Mouse (Mus musculus) frontal cortex, postnatal 25 days (tissue): ENCODE data around the gene Map2k7.

ENCODE experiments used
- DNase-seq, 2 experiments: peaks; one replicate each; pipeline ENCODE4 v3.0.0; 2022; ENCODE audit warnings: low spot score in 2 of 2

The Map2k7 gene

DNA sequence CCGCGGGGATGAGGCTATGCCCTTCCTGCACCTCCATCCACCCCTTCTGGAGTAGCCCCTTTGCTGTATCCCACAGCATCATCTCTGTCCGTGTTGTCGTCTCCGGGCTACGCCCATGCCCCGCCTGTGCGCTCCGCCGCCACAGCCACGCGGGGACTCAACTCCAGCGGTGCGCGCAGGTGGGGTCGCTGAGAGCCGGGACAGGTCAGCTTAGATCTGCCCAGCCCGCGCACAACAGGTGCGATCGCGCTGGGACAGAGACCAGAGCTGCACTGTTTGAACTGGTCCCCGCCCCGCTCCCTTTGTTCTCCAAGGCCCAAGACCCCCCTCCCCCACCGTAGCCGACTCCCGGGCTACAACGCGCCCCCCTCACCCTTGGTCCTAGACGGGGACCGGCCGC is 20.1 kb downstream of the Map2k7 start:
- peak in 1 of 2 experiments; percentile 45 for DNase-seq

DNA sequence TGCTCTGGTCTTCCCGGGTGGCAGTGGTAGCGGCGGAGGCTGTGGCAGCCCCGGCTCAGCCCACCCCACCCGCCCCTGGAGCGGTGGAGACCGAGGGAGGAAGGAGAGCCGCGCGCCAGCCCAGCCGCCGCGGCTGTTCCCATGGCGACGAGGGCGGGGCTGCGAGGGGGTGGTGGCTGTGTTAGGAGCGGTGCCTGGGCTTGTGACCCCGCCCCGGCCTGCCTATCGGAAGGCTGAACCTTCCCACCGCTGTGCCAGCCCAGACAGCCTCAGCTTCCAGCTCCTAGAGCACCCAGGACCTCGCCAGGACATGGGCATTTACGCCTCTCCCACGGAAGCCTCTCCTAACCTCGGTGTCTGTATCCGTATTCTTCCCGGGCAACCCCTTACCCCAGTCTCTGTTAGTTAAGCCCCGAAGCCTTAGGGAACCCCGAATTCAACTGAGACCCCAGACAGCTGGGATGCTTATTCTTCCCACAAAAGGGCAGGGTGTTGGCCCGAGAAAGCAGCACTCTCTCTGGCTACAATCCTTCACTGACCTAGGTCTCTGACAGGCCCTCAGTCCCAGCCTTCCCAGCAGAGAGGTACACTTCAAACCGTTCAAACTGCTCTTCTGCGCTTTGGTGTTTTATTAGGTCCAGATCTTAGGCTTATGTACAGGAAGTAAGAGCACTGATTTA is 20.7 kb downstream of the Map2k7 start, which contains the start of gene Ctxn1:
Ctxn1 (minus strand) TSS at position 150 of the 680 bp plus-strand sequence.
- peak; percentile 76 to 87 for DNase-seq

DNA sequence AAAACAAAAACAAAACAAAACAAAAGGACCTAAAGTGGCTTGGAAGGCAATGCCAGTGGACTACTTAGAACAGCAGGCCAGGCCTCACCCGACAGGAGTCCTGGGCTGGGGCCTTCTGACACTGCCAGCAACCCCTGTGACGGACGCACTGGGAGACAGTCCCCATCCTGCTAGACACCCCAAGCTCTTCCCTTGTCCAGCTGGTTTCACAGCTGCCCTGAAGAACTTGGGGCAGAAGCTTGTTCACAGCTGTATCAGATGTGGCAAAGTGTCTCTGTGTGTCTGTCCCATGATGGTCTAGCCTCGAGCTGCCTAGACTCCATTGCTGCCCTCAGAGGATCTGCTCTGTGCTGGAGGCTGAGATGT is 21.2 kb downstream of the Map2k7 start:
- no peak for DNase-seq

DNA sequence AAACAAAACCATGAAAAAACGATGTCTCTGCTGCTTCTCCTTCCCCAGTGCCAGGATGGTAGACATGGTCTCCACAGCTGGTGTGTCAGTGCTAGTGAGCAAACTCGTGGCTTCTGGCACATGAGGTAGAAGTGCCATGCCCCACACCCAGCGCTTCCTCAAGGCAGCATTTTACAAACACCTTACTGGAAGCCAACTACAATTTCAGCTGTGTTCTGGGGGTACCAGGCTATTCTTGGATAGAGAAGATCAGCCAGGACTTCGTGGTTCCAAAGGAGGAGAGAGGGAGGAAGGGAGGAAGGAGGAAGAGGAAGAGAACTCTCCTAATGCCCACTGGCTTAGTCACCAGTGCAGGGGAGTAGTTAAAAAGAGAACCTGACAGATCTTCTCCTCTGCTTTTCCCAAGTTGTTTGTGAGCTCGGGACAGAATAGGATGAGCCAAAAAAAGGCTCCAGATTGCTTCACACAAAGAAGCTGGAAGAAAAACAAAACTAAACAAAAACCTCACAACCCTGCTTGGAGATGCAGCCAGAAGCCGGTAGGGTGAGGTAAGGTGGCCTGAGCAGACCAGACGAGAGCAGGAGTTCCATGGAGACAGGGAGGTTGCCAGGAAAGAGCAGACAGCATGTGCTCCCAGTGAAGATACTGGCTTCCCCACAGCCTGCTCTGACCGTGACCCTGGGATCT is 24.7 kb downstream of the Map2k7 start:
- no peak for DNase-seq

DNA sequence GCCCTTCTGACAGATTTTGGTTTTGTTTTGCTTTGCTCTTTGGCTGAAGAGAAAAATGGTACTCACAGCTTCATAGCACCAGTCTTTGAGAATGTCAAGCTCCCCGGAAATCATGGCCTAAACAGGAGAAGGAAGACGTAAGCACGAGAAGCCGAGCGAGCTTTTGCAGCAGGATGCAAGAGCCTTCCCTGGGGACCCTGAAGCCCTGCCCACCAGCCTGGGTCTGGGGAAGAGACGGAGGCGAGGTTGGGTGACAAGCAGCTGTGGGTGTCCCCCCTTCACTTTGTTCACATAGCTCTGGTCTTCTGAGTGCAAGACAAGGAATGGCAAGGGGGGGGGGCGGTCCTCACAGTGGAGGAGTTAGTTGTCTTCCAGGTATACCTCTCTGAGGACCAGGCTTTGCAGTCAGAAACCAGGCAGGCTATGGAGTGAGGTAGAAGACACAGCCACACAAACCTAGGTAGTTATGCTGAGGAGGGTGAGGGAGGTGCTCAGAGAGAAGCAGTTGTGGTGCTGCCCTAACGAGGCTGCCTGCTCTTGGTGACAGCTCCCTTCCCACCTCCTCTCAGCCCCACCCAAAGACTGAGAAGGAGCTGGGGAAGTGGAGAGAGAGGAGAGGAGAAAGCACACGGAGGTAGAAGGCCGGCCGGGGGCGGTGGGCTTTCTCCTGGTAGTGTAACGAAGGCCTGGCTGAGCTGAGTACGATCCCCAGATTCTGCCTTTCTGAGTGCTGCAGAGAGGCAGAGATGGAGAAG is 26.8 kb downstream of the Map2k7 start:
- DNase-seq, result no peak

DNA sequence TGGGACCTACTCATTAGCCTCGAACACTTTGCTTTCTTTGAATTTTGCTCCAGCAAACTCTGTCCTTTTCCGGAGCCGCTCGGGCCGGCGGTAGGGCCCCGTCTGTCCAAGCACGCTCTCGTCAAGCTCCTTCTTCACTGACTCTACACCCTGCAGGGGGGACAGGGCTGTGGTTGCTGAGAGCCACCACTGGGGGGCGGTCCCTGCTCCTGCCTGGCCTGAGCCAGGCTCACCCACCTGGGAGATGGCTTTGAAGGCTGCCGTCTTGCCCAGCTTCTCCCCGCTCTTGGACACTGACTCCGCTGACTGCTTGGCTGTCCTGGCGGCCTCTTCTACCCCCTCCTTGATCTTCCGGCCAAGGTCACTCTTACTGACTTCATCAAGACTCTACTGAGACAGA is 29.1 kb downstream of the Map2k7 start:
- DNase-seq, result no peak

GRCm38 (mm10) chr8:4269609-4270008 is 31.1 kb downstream of the Map2k7 start:
- DNase-seq, result no peak

DNA sequence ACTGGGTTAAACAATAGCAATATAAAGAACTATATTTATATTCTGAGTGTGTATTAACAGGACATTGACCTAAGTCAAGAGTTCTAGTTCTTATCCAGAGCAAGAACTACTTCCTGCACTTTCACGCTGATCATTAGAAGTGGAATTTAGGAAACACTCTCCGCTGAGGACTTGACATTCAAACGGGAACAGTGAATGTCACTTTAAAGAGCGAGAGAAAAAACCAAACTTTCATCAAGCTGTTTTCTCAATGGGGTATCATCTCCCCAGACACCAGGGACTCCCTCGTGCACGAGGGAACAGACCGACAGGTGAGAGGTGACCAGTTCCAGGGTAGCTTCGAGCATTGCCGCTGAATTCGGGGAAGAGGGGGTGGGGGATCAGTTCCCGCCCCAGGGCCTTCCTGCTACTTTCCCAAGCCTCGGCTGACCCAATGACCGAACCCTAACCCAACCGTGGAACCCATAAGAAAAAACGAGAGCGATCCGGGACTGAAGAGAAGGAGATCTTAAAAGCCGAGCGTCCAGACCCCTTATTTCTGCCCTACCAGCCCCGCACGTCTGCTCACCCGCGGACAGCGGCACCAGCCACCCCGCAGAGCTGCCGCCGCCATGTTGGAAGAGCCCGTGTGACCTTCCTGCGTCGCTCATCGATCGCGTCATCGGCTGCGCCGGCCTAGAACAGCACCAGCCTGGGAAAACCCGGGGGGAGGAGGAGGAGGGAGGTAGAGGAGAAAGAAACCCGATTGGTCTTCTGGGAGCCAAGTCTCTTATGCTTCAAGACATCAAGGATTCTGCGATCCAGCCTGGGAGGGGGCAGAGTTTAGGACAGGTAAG is 37.0 kb downstream of the Map2k7 start, which contains the start of gene Timm44:
Timm44 (minus strand) TSS at position 639 of the 836 bp plus-strand sequence.
- peak; percentile 91 to 94 for DNase-seq

- no peak for DNase-seq
Measured at GRCm38 (mm10) chr8:4276111-4276465, 37.5 kb downstream of the Map2k7 start.

GRCm38 (mm10) chr8:4292738-4293137 is 54.2 kb downstream of the Map2k7 start:
- no peak for DNase-seq
